ENCODE assay signal across 9 mouse cellular contexts in the genomic region with DNA sequence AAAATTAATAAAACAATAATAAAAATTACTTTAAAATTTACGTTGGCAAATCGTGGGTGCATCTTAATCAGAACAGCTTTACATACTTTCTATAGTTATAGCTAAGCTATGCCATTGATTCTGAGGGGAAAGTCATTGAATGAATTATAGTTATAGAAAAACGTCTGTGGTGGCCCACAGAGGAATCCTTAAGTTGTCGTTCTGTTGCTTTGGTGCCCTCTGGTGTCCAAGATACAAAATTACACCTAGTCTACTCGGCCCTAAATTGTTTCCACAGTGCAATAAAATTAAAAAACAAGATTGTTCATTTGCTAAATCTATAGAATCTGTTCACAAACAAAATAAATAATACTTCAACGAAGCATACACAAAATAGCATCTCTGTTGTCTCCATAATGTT. TPM values are rescaled to one million over a fixed set of nuclear protein-coding genes. Genes with fewer than 3 reads are reported as not detected.
DNase-seq lines count a peak whose midpoint lies in the region; ATAC-seq and TF ChIP-seq lines count a peak whose summit lies in the region.
"Had no signal": no experiment of that assay in that cellular context is flagged by ENCODE, and none has a peak within 500 bp of the region (broad histone marks: within the 10 kb centered on the region; RNA-seq: fewer than 3 reads in every experiment).

No protein-coding gene starts in this region.

- H3K27ac ChIP-seq in limb, embryonic 14.5 days (replicated peaks; ENCODE audit: low read depth, low read length), result no peak overlapping the region
- no peak overlapping the region for H3K27ac ChIP-seq in limb, embryonic 10.5 days

- ATAC-seq in limb, embryonic 14.5 days (ENCODE audit: low FRiP score, low read depth), result no peak

- H3K9ac ChIP-seq in limb, embryonic 14.5 days (ENCODE audit: low read depth, low read length, severe bottlenecking), result no peak overlapping the region

- H3K4me2 ChIP-seq in limb, embryonic 14.5 days (replicated peaks; ENCODE audit: low read depth, low read length, severe bottlenecking), result no peak overlapping the region

- intact Hi-C loops in left cerebral cortex, postnatal 25 days (cut with DNase I), result loop anchor here (1.0 to 5.0 kb wide), 4 partner anchors 36 to 206 kb away; a partner anchor contains a TSS

- no peaks in the 10 kb centered on the region for H3K36me3 ChIP-seq in limb, embryonic 14.5 days (ENCODE audit: control insufficient read depth, insufficient read depth, low read length)
- H3K36me3 ChIP-seq in limb, embryonic 10.5 days, result no peaks in the 10 kb centered on the region

- H3K27me3 ChIP-seq in limb, embryonic 14.5 days (ENCODE audit: control insufficient read depth, insufficient read depth, low read length), result no peaks in the 10 kb centered on the region
- H3K27me3 ChIP-seq in limb, embryonic 10.5 days (ENCODE audit: low read depth, poor library complexity, severe bottlenecking), result no peaks in the 10 kb centered on the region

- 2% methylated on average over 6 of the region's 6 CpGs for WGBS in limb, embryonic 14.5 days
- WGBS in limb, embryonic 10.5 days, result 3% methylated on average over 6 of the region's 6 CpGs

- peak; percentile 26 for DNase-seq in adrenal gland, adult 2 months
- DNase-seq in adrenal gland, postnatal 4 days (ENCODE audit: low spot score in 2 of 2), result no peak
- DNase-seq in limb, embryonic 14.5 days (ENCODE audit: low spot score), result peak; percentile 56
- no peak for DNase-seq in limb, embryonic 10.5 days (ENCODE audit: low spot score)
- DNase-seq in WW6 (ENCODE audit: low read depth, low spot score), result peak; percentile 14
- DNase-seq in embryo, embryonic 10.5 days (ENCODE audit: low spot score), result peak; percentile 80
- peak; percentile 37 to 66 for DNase-seq in left cerebral cortex, postnatal 25 days (ENCODE audit: low spot score in 2 of 2)
- DNase-seq in retina, postnatal 1 day, result peak; percentile 68

- no peaks in the 10 kb centered on the region for H3K9me3 ChIP-seq in limb, embryonic 14.5 days (ENCODE audit: control insufficient read depth, low read length)
- no peaks in the 10 kb centered on the region for H3K9me3 ChIP-seq in limb, embryonic 10.5 days (replicated peaks)

- no peak for TF ChIP-seq POLR2A in limb, embryonic 14.5 days (IDR thresholded peaks at IDR 0.05; ENCODE audit: borderline replicate concordance, extremely low read depth, insufficient read depth, insufficient read length)

- no peak overlapping the region for H3K4me3 ChIP-seq in limb, embryonic 14.5 days (replicated peaks; ENCODE audit: low read length)
- H3K4me3 ChIP-seq in limb, embryonic 10.5 days, result no peak overlapping the region

- peaks cover 3% of the 10 kb centered on the region; the same call in 1 of the 2 replicates for H3K4me1 ChIP-seq in limb, embryonic 14.5 days (ENCODE audit: control insufficient read depth, insufficient read depth, low read length)
- no peaks in the 10 kb centered on the region for H3K4me1 ChIP-seq in limb, embryonic 10.5 days

RNA-seq across cellular contexts. Expression of a gene that starts 17.3 kb away (rescaled TPM):
- total RNA-seq in adrenal gland, adult 2 months (2021), result not detected
- not detected in 2 replicates for polyA plus RNA-seq in adrenal gland, adult 2 months (2012; rRNA removed)
- not detected for total RNA-seq in adrenal gland, postnatal 4 days (2021)
- polyA plus RNA-seq in limb, embryonic 14.5 days (2012; rRNA removed), result not detected in 2 replicates
- not detected in 2 replicates for polyA plus RNA-seq in limb, embryonic 14.5 days (2014; fragmentation: Nextera tagmentation; extraction: Ambion mirVana)
- polyA plus RNA-seq in limb, embryonic 10.5 days (2016; fragmentation: Nextera tagmentation; extraction: Ambion mirVana), result not detected in 2 replicates
- total RNA-seq in left cerebral cortex, postnatal 25 days (2021), result not detected
- polyA plus RNA-seq: heart, embryonic 16.5 days had no signal

RNA-seq across cellular contexts. Expression of a gene that starts 35.6 kb away (rescaled TPM):
- 1 to 10 TPM; 3.8 to 9.4 TPM for total RNA-seq in adrenal gland, adult 2 months (2021)
- 0.98 and 1.0 TPM in 2 replicates for polyA plus RNA-seq in adrenal gland, adult 2 months (2012; rRNA removed)
- total RNA-seq in adrenal gland, postnatal 4 days (2021), result 10 to 100 TPM; 20.7 to 22.7 TPM
- polyA plus RNA-seq in limb, embryonic 14.5 days (2012; rRNA removed), result 13.3 and 15.4 TPM in 2 replicates
- 16.9 and 20.9 TPM in 2 replicates for polyA plus RNA-seq in limb, embryonic 14.5 days (2014; fragmentation: Nextera tagmentation; extraction: Ambion mirVana)
- 4.4 and 4.9 TPM in 2 replicates for polyA plus RNA-seq in limb, embryonic 10.5 days (2016; fragmentation: Nextera tagmentation; extraction: Ambion mirVana)
- total RNA-seq in left cerebral cortex, postnatal 25 days (2021), result 10 to 100 TPM; 33.5 to 44.5 TPM

RNA-seq across cellular contexts. Expression of a gene that starts 60.0 kb away (rescaled TPM):
- total RNA-seq in adrenal gland, adult 2 months (2021), result 10 to 100 TPM; 49.5 to 86.5 TPM
- 23.1 and 24.9 TPM in 2 replicates for polyA plus RNA-seq in adrenal gland, adult 2 months (2012; rRNA removed)
- 10 to 100 TPM; 34.7 to 35.6 TPM for total RNA-seq in adrenal gland, postnatal 4 days (2021)
- 31.9 and 34.7 TPM in 2 replicates for polyA plus RNA-seq in limb, embryonic 14.5 days (2012; rRNA removed)
- 44.0 and 49.2 TPM in 2 replicates for polyA plus RNA-seq in limb, embryonic 14.5 days (2014; fragmentation: Nextera tagmentation; extraction: Ambion mirVana)
- polyA plus RNA-seq in limb, embryonic 10.5 days (2016; fragmentation: Nextera tagmentation; extraction: Ambion mirVana), result 20.0 and 27.5 TPM in 2 replicates
- 1 to 10 TPM; 3.2 to 3.5 TPM for total RNA-seq in left cerebral cortex, postnatal 25 days (2021)

Comparison
In these comparisons a context has a peak if more than half of its experiments do, and no peak if none do; other contexts are left out.
1. DNase-seq: peak in adrenal gland, adult 2 months (single experiment), limb, embryonic 14.5 days (single experiment), WW6 (single experiment), embryo, embryonic 10.5 days (single experiment), left cerebral cortex, postnatal 25 days (2 of 2) and retina, postnatal 1 day (single experiment); none in adrenal gland, postnatal 4 days (0 of 2) and limb, embryonic 10.5 days (single experiment).
2. RNA of a gene that starts 60.0 kb away (total RNA-seq): 49.5 to 86.5 TPM in adrenal gland, adult 2 months and 34.7 to 35.6 TPM in adrenal gland, postnatal 4 days; 3.2 to 3.5 TPM in left cerebral cortex, postnatal 25 days; every median in the first group is over 4 times any median in the second.